Mouse (Mus musculus): ENCODE measurements around the gene Ahcy.
A peak's percentile ranks its signal among the peaks of the same experiment; 100 is the strongest.
"Not testable (repeated sequence)": the region's sequence is repeated elsewhere in the genome, so short reads cannot be mapped to it uniquely, and the experiment has no call there.

Gene Ahcy

GRCm38 (mm10) chr2:155018762-155019641, 55.3 kb downstream of the Ahcy start:
- DNase-seq: peak; percentile 40

- not testable (repeated sequence) for DNase-seq
These were observed 56.0 kb downstream of the Ahcy start, which contains the start of gene Gm14226 for GRCm38 (mm10) chr2:155018251-155018755. TSS of gene Gm14226 (plus strand) at chr2:155018266.

- DNase-seq: not testable (repeated sequence)
These were observed 57.5 kb downstream of the Ahcy start for GRCm38 (mm10) chr2:155016751-155017150.

- no peak for DNase-seq
These were observed 61.3 kb downstream of the Ahcy start for GRCm38 (mm10) chr2:155012991-155013390.

- DNase-seq: no peak
These were observed 63.1 kb downstream of the Ahcy start for GRCm38 (mm10) chr2:155011086-155011656.

All from right cerebral cortex, adult 18-20 months (tissue).